Mouse (Mus musculus) stomach, embryonic 16.5 days (tissue): ENCODE measurements around the gene Jak3. TPM values are rescaled to one million over a fixed set of nuclear protein-coding genes. Genes with fewer than 3 reads are reported as not detected.

Source experiments
- ATAC-seq: fragments of 200-750 bp; cut with Nextera tagmentation; 2 replicates; pipeline ENCODE4 v1.8.0; 2017; ENCODE audit warnings: moderate number of reproducible peaks, moderate TSS enrichment; ENCODE audit not compliant: insufficient read depth, low FRiP score
- H3K27ac ChIP-seq: fragments of 300-500 bp; sonication (generic); 2 replicates; pipeline ENCODE4 v1.5.1; 2014; ENCODE audit warnings: low read length
- H3K27me3 ChIP-seq: fragments of 300-500 bp; sonication (generic); 2 replicates; pipeline ENCODE4 v1.6.1; 2014; ENCODE audit warnings: low read length, control low read depth, mixed read lengths; ENCODE audit not compliant: control insufficient read depth, insufficient read depth
- H3K36me3 ChIP-seq: fragments of 300-500 bp; sonication (generic); 2 replicates; pipeline ENCODE4 v1.6.1; 2014; ENCODE audit warnings: low read length; ENCODE audit not compliant: control insufficient read depth, insufficient read depth
- H3K4me1 ChIP-seq: fragments of 300-500 bp; sonication (generic); 2 replicates; pipeline ENCODE4 v1.6.1; 2014; ENCODE audit warnings: low read length, control low read depth, mixed read lengths; ENCODE audit not compliant: control insufficient read depth, insufficient read depth
- H3K4me2 ChIP-seq: fragments of 300-500 bp; sonication (generic); 2 replicates; pipeline ENCODE4 v1.6.1; 2014; ENCODE audit warnings: low read depth, low read length, mixed read lengths
- H3K4me3 ChIP-seq: fragments of 300-500 bp; sonication (generic); replicated peaks from 2 replicates; pipeline ENCODE4 v1.5.1; 2014; ENCODE audit warnings: mild to moderate bottlenecking, low read length
- H3K9ac ChIP-seq: fragments of 300-500 bp; sonication (generic); 2 replicates; pipeline ENCODE4 v1.6.1; 2014; ENCODE audit warnings: low read length
- H3K9me3 ChIP-seq: fragments of 300-500 bp; sonication (generic); replicated peaks from 2 replicates; pipeline ENCODE4 v1.6.1; 2016; ENCODE audit warnings: low read length, control low read depth; ENCODE audit not compliant: control insufficient read depth
- WGBS: fragments of 180-500 bp; shearing (Covaris S2); extraction: QIAGEN DNeasy Blood & Tissue Kit; methylation state at CpG from one replicate; pipeline ENCODE4 v1.1.7; 2014; 5-methylcytosine and 5-hydroxymethylcytosine counted together
- polyA plus RNA-seq: library from polyadenylated mRNA; unstranded; fragments of >200 nt; fragmentation: Nextera tagmentation; extraction: Ambion mirVana; gene quantifications from 2 replicates; pipeline ENCODE4 v1.2.1, GENCODE M21; 2015

Gene Jak3
- polyA plus RNA-seq: 9.3 and 9.5 TPM in 2 replicates

DNA sequence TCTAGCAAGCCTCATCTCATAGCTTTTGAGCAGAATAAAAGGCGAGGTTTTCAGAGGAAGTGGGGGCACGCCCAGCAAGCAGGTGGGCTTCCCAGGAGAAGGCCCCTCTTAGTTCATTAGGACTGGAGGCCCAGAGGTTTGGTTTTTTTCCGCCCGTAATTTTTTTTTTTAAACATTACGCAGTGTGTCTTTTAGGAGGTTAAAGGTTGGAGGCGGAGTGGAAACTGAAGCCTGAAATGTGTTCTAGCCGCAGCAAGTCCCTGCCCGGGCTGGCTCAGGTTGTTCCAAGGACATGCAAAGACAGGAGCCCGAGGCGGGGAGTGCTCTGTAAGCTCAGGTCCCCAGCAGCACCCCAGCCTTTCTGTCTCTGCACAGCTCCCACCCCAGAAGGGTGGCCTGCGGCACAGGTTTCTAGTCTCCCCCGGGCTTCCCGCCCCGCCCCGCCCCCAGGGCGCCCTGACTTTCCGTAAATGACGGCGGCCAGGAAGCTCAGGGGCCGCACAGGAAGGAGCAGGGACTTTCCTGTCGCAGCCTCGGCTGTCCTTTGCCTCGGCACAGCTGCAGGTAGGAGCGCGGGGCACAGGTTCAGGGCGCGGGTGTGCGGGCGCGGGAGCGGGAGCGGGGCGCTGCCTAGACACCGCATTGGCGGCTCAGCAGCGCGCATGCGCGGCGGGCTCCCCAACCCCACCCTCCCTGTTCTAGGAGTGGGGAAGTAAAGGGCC is at the start of gene Jak3:
Gene Jak3 (plus strand): TSS at position 277 of the 722 bp plus-strand sequence.
- peaks cover 25% of the 10 kb centered on the region for H3K27me3 ChIP-seq
- H3K36me3 ChIP-seq: no peaks in the 10 kb centered on the region

DNA sequence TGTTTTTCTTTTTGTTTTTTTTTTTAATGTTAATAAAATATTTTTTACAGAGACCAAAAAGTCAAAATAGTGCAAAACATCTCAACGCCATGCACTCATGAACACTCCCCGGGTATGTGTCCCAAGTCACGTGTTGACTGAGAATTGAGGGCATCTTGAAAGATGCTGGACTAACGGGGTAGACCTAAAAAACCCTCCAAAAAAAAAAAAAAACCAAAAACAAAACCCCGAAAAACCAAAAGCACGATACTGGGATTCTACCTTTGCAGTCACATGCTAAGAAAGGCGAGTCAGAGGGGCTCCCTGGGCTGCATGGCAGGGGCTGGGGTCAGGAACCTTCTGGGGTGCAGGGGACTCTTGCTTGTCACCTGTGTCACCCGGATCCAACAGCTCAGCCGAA is 49.3 kb upstream of the Jak3 start:
- H3K27ac ChIP-seq: no peak overlapping the region

More for the DNA sequence above, at the start of gene Jak3:
- Histone ChIP-seq H3K9me3 (no peaks in the 10 kb centered on the region), H3K27ac (peak within 1 kb of the TSS; percentile 85), H3K4me1 (peaks cover 11% of the 10 kb centered on the region), H3K9ac (peak within 1 kb of the TSS; percentile 81), H3K4me2 (peak within 1 kb of the TSS; percentile 71), H3K4me3 (peak within 1 kb of the TSS; percentile 67)
- WGBS: 2% methylated on average over 40 of the region's 40 CpGs
- peak; percentile 54 for ATAC-seq

DNA sequence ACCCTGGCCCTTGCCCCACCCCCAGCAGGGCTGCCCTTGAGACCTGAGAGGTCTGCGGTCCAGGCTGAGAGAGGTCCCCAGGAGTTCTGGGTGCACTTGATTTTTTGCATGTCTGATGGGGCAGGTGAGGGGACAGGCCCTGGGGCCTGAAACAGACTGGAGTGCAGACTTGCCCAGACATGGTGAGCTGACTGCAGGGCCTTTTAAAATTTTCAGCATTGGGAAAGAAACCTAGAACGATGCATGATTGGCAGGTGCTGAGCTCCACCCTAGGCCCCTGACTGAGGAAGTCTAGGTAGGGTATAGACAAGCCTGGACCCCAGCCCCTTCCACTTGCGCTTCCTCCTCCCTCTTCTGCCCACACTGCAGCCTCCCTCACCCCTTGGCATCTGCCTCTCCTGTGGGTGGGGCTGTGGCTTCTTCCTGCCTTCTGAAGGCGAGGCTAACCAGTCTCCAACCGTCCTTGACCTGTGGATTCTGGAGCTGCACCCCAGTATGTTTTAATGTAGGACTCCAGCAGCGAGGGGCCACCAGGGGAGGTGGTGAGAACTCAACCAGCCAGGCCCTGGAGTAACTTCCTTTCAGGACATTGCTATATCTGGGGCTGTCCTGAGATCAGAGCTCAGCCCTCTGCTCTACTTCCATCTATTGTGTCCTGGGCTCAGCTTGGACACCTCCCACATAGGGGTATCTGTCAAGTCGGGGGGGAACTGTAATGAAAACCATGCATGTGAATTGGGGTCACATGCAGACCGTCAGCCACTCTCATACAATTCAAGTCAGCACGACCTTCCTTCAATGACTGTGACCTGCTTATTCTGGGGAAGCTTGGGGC is 48.6 kb upstream of the Jak3 start:
- Histone ChIP-seq H3K27me3 (no peaks in the 10 kb centered on the region; the same call in 1 of the 2 replicates), H3K27ac (peak overlapping the region; percentile 72), H3K4me1 (peaks cover 20% of the 10 kb centered on the region), H3K36me3 (peaks cover 21% of the 10 kb centered on the region), H3K4me2 (peak overlapping the region; percentile 9; the same call in 1 of the 2 replicates), H3K9ac (0 out of 2 replicates have a peak overlapping the region, but pooled peaks have one; percentile 46), H3K4me3 (no peak overlapping the region), H3K9me3 (peaks cover 8% of the 10 kb centered on the region; the same call in 1 of the 2 replicates)
- no peak for ATAC-seq
- 39% methylated on average over 9 of the region's 9 CpGs for WGBS

More for the DNA sequence above, 49.3 kb upstream of the Jak3 start:
- H3K36me3 ChIP-seq: peaks cover 28% of the 10 kb centered on the region
- H3K4me3 ChIP-seq: no peak overlapping the region
- H3K4me1 ChIP-seq: peaks cover 20% of the 10 kb centered on the region
- ATAC-seq: no peak
- no peak overlapping the region for H3K4me2 ChIP-seq
- WGBS: 84% methylated on average over 9 of the region's 9 CpGs
- H3K9me3 ChIP-seq: peaks cover 14% of the 10 kb centered on the region
- H3K27me3 ChIP-seq: no peaks in the 10 kb centered on the region; the same call in 1 of the 2 replicates
- no peak overlapping the region for H3K9ac ChIP-seq

DNA sequence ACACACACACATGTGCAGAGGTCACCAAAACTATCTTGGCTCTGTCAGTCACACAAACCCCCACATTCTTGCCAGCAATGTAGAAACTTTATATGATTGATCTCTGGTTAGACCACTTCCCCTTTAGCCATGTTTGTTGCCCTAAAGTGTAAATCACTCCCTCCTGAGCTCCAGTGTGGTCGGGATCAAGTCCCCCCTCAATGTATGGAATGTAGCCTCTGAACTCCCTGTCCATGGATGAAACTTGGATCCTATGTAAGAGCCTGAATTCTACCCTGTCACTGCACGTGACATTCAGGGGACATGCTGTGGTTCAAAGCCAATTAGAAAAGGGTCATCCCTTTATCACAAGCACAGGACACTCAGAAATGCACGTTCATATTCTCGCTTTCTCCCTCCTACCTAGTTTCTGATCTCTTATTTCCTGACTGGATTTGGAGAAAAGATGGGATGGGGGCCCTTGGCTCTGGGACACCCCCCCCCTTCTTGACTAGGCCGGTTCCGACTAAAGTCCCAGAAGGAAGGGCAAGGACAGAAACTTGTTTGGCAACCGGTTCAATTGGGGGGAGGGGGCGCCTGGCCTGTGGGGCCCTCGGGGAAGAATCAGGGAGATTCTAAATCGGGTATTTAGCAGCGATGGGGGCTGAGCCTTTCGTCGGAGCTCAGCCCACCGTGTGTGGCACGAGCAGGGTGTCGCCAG is 47.5 kb upstream of the Jak3 start:
- ATAC-seq: no peak
- WGBS: 7% methylated on average over 15 of the region's 16 CpGs

DNA sequence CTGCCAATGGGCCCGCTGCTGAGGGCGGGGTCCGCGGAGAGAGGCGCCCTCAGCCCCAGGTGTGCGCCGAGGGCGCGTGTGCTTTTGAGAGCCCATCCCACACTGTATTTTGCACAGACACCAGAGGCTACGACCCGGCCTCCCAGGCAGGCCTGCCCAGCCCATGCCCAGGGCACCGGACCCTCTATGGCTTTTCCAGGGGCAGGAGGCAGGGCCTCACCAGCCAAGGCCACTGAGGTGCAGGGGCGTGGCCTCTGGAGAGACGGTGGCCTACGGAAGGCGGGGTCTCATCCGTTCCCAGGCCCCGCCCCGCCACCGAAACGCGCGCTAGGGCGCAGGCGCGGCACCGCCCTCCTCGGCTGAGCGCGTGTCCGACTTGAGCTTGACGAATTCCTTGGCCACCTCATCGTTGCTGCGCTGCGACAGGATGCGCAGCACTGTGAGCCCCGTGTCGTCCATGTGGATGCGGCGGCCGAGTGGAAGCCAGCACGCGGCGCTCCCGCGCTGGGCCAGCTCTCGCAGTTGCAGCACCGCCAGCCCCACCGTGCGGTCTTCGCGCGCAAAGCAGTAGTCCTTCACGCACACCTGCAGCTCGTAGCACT is 46.9 kb upstream of the Jak3 start:
- under 1% methylated on average over 55 of the region's 55 CpGs for WGBS
- H3K4me1 ChIP-seq: peaks cover 20% of the 10 kb centered on the region
- H3K4me2 ChIP-seq: peak overlapping the region; percentile 98
- H3K4me3 ChIP-seq: peak overlapping the region; percentile 62
- peak overlapping the region; percentile 72 for H3K27ac ChIP-seq
- H3K36me3 ChIP-seq: 0 out of 2 replicates have a peak, but pooled peaks cover 4% of the 10 kb centered on the region
- peak; percentile 90 for ATAC-seq
- H3K27me3 ChIP-seq: peaks cover 4% of the 10 kb centered on the region; the same call in 1 of the 2 replicates
- H3K9me3 ChIP-seq: no peaks in the 10 kb centered on the region
- H3K9ac ChIP-seq: peak overlapping the region; percentile 75

More for the DNA sequence above, 47.5 kb upstream of the Jak3 start:
- H3K4me2 ChIP-seq: peak overlapping the region; percentile 98
- no peaks in the 10 kb centered on the region for H3K9me3 ChIP-seq
- peaks cover 10% of the 10 kb centered on the region for H3K36me3 ChIP-seq
- peak overlapping the region; percentile 75 for H3K9ac ChIP-seq
- peak overlapping the region; percentile 72 for H3K27ac ChIP-seq
- peaks cover 20% of the 10 kb centered on the region for H3K4me1 ChIP-seq
- H3K4me3 ChIP-seq: peak overlapping the region; percentile 62
- H3K27me3 ChIP-seq: no peaks in the 10 kb centered on the region; the same call in 1 of the 2 replicates

DNA sequence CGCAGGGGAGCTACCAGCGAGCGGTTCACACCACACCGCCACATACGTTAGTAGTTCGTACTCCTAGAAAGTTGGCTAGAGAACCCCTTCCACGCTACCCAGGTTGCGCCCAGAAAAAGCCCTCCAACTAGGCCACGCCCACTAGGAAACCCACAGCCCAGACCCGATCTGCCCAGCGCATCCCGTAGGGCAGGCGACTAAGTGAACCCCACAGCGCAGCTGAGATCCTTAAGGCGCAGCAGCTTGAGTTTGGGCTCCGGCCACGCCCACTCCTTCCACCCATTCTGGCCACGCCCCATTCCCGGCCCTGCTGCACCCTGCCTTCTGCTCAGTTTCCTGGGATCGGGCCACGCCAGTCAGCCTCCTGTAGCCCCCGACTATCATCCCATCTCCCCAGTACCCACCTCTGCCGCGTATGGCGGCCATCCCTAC is 46.3 kb upstream of the Jak3 start:
- Histone ChIP-seq H3K4me1 (peaks cover 20% of the 10 kb centered on the region), H3K27me3 (peaks cover 5% of the 10 kb centered on the region; the same call in 1 of the 2 replicates), H3K4me3 (peak overlapping the region; percentile 62), H3K27ac (no peak overlapping the region), H3K9ac (peak overlapping the region; percentile 75), H3K9me3 (no peaks in the 10 kb centered on the region), H3K36me3 (no peaks in the 10 kb centered on the region), H3K4me2 (peak overlapping the region; percentile 98)
- ATAC-seq: peak; percentile 18
- WGBS: 4% methylated on average over 25 of the region's 25 CpGs

DNA sequence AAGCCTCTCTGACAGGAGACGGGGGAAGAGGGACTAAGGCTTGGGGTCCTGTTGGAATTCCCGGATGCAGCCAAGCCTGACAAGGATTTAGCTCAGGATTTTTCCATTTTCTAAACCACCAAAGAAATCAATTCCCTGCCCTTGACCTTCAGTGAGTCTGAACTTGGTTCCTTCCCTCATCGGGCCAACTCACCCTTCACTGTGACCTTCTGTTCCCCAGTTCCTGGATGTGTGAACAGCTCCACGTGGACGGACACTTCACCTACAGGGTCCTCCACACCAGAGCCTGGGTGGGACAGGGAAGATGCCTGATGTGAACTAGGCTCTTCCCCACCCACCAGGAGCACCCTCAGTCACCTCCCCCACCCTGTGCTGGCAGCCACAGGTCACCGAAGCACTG is 45.3 kb upstream of the Jak3 start:
- Histone ChIP-seq H3K4me1 (peaks cover 20% of the 10 kb centered on the region), H3K36me3 (no peaks in the 10 kb centered on the region)
- ATAC-seq: no peak

DNA sequence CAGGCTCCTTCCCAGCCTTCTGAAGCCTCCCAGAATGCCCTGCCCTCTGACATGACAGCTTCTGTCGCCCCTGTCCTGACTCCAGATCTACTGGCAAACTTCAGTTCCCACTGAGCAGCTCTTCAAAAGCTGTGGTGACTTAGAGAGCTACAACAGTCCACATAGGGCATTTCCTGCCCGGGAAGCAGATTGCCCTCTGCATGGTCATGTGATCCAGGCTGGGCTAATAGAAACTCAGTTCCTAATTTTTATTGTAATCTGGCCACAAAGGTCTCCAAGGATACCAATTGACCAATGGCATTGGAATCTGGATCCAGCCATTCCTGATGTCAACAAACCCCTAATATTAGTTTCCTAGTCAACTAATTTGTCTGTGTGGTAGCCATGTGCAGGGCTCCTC is 44.2 kb upstream of the Jak3 start:
- Histone ChIP-seq H3K27ac (no peak overlapping the region), H3K4me1 (peaks cover 20% of the 10 kb centered on the region), H3K4me3 (no peak overlapping the region), H3K27me3 (peaks cover 6% of the 10 kb centered on the region; the same call in 1 of the 2 replicates), H3K36me3 (no peaks in the 10 kb centered on the region), H3K4me2 (no peak overlapping the region), H3K9me3 (no peaks in the 10 kb centered on the region), H3K9ac (no peak overlapping the region)
- WGBS: 66% methylated on average over 2 of the region's 2 CpGs
- no peak for ATAC-seq

More for the DNA sequence above, 45.3 kb upstream of the Jak3 start:
- 73% methylated on average over 6 of the region's 6 CpGs for WGBS
- Histone ChIP-seq H3K4me3 (no peak overlapping the region), H3K9me3 (no peaks in the 10 kb centered on the region), H3K4me2 (no peak overlapping the region), H3K27me3 (peaks cover 6% of the 10 kb centered on the region; the same call in 1 of the 2 replicates), H3K27ac (no peak overlapping the region), H3K9ac (no peak overlapping the region)
